Mouse (Mus musculus): Measurements from ENCODE around the gene Vps25. TPM values are rescaled to one million over a fixed set of nuclear protein-coding genes. Genes with fewer than 3 reads are reported as not detected.

Gene Vps25
- polyA plus RNA-seq (2017; shearing (Covaris generic)), result 178 TPM

GRCm38 (mm10) chr11:101253613-101254389 lies at the start of gene Vps25:
TSS of gene Vps25 (plus strand) at chr11:101253707.

DNA sequence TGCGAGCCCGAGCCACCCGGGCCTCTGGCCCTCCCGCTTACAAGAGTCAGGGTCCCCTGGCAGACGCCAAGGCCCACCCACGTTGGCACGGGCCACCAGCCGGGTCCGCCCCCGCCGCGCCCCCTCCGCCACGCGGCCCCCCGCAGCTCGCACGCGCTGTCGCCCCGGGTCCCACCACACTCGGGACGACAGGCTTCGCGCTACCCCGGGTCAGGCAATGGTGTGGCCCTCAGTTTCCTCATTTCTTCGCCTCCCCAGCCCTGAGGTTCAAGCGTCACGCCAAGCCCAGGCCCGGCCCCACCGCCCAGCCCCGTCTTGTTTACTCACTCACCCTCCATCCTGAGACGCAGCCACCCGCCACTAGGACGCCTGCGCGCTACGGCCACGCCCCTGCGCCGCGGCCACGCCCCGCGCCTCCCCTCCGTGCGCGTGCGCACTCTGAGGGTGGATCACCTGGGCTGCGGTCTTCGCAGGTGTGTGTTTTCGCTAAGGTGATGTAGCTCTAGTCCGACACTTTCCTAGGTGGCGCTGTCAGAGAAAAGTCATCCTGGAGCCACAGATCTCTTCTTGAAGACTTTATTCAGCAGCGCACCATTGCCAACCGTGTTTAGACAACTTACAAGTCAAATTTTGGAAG lies 27.3 kb upstream of the Vps25 start, which contains the start of gene Ezh1:
Gene Ezh1 (minus strand): TSS at position 399 of the 637 bp plus-strand sequence.

DNA sequence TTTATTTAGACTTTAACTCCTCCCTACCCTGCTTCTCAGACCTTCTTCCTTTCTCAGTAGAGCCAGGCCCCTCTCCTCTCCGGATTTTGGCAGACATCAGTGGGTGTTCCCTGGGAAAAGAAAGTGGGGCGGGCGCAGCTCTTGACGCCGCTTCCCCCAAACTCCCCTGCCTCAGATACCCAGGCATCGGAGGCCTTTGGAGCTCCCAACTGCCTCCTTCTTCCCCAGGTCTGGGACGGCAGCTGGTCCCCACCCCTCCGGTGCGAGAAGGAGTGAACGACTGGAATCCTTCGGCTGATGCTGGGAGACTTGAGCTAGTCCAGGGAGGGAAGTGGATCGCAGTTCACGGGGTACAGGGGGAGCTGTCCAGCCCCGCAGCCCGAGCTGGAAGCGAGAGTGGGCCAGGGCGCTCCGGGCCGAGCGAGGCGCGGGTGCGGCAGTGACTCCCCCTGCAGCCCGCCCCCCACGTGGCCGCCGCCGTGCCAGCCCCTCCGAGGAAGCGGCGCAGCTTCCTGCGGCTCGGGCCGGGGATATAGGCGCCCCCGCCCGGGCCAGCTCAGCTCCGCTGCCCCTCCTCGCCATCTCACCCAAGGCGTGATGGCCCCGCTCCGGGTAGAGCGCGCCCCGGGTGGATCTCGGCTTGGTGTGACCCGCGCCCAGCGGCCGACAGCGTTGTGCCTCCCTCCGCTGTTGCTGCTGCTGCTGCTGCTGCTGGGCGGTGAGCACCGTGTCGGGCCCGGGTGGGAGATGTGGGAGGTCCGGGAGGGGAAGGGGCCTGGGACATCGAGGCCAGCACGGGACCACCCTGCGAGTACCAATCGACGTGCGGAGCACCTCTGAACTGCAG lies 7.4 kb upstream of the Vps25 start, which contains the start of gene Ramp2:
Gene Ramp2 (plus strand): TSS at position 174 of the 847 bp plus-strand sequence.

GRCm38 (mm10) chr11:101259948-101260825 lies 6.7 kb downstream of the Vps25 start, which contains the start of gene Wnk4:
TSS of gene Wnk4 (plus strand) at chr11:101260567.

GRCm38 (mm10) chr11:101278223-101279192 lies 25.0 kb downstream of the Vps25 start, which contains the start of the genes Cntd1 and Coa3:
TSS of gene Cntd1 (plus strand) at chr11:101279012.
TSS of gene Coa3 (minus strand) at chr11:101279114.

DNA sequence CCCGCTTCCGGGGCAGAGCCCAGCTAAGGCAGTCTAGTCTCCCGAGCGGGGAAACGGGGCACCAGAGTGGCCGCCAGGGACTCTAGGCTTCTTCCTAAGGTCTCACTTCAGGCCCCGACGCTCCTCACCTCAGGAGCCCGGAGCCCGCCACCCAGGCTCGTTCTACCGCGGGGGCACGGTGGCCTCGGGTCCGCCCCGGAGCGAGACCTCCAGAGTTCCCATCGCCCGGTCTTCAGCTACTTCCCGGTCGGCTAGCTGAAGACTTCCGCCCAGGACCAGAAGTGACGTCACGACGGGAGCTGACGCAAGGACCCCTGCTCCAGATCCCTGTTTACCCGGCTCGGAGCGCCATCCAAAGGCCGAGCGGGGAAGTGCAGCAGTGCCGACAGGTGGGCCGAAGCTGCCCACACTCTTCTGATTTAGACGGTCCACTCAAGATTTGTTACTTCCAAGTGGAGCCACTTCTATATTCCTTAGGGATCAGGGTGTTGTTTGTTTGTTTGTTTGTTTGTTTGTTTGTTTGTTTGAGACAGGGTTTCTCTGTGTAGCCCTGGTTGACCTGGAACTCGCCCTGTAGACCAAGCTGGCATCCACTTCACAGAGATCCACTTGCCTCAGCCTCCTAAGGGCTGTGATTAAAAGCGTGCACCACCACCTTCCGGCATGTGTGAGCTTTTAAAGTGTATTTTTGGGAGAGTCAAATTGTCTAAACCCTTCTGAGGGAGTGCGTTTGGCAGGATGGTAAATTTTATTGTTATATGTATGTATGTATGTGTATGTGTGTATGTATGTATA lies 48.7 kb downstream of the Vps25 start, which contains the start of gene Becn1:
Gene Becn1 (minus strand): TSS at position 283 of the 795 bp plus-strand sequence.

Other genes starting within 250 kb of the Vps25 start
- 6.4 TPM for gene Atp6v0a1, start 244.3 kb upstream of the Vps25 start, polyA plus RNA-seq (2017; shearing (Covaris generic))
- gene Naglu, start 183.7 kb upstream of the Vps25 start, polyA plus RNA-seq (2017; shearing (Covaris generic)), result 5.5 TPM
- gene Hsd17b1, start 175.3 kb upstream of the Vps25 start, polyA plus RNA-seq (2017; shearing (Covaris generic)), result 0.20 TPM
- gene Coasy, start 171.1 kb upstream of the Vps25 start, polyA plus RNA-seq (2017; shearing (Covaris generic)), result 41.6 TPM
- 123 TPM for gene Mlx, start 166.4 kb upstream of the Vps25 start, polyA plus RNA-seq (2017; shearing (Covaris generic))
- gene Psmc3ip, start 158.3 kb upstream of the Vps25 start, polyA plus RNA-seq (2017; shearing (Covaris generic)), result 9.8 TPM
- gene Retreg3, start 133.8 kb upstream of the Vps25 start, polyA plus RNA-seq (2017; shearing (Covaris generic)), result 43.8 TPM
- gene Tubg1, start 133.8 kb upstream of the Vps25 start, polyA plus RNA-seq (2017; shearing (Covaris generic)), result 44.6 TPM
- 4.5 TPM for gene Tubg2, start 97.8 kb upstream of the Vps25 start, polyA plus RNA-seq (2017; shearing (Covaris generic))
- gene Cntnap1, start 83.2 kb upstream of the Vps25 start, polyA plus RNA-seq (2017; shearing (Covaris generic)), result 0.05 TPM
- not detected for gene Plekhh3, start 82.4 kb upstream of the Vps25 start, polyA plus RNA-seq (2017; shearing (Covaris generic))
- gene Ccr10, start 78.3 kb upstream of the Vps25 start, polyA plus RNA-seq (2017; shearing (Covaris generic)), result 2.0 TPM
- gene Ezh1, start 27.2 kb upstream of the Vps25 start, polyA plus RNA-seq (2017; shearing (Covaris generic)), result 98.0 TPM
- 0.36 TPM for gene Ramp2, start 7.7 kb upstream of the Vps25 start, polyA plus RNA-seq (2017; shearing (Covaris generic))
- 6.2 TPM for gene Wnk4, start 6.9 kb downstream of the Vps25 start, polyA plus RNA-seq (2017; shearing (Covaris generic))
- gene Cntd1, start 25.3 kb downstream of the Vps25 start, polyA plus RNA-seq (2017; shearing (Covaris generic)), result 0.33 TPM
- gene Coa3, start 25.4 kb downstream of the Vps25 start, polyA plus RNA-seq (2017; shearing (Covaris generic)), result 134 TPM
- 232 TPM for gene Becn1, start 48.6 kb downstream of the Vps25 start, polyA plus RNA-seq (2017; shearing (Covaris generic))
- gene Psme3, start 62.5 kb downstream of the Vps25 start, polyA plus RNA-seq (2017; shearing (Covaris generic)), result 93.7 TPM
- 3.4 TPM for gene Aoc2, start 71.4 kb downstream of the Vps25 start, polyA plus RNA-seq (2017; shearing (Covaris generic))
- not detected for gene Aoc3, start 76.9 kb downstream of the Vps25 start, polyA plus RNA-seq (2017; shearing (Covaris generic))
- not detected for gene G6pc, start 113.9 kb downstream of the Vps25 start, polyA plus RNA-seq (2017; shearing (Covaris generic))
- 51.8 TPM for gene Aarsd1, start 163.9 kb downstream of the Vps25 start, polyA plus RNA-seq (2017; shearing (Covaris generic))
- gene Gm27029, start 171.1 kb downstream of the Vps25 start, polyA plus RNA-seq (2017; shearing (Covaris generic)), result 2.4 TPM
- gene Rundc1, start 171.4 kb downstream of the Vps25 start, polyA plus RNA-seq (2017; shearing (Covaris generic)), result 7.5 TPM
- 0.94 TPM for gene Ptges3l, start 171.6 kb downstream of the Vps25 start, polyA plus RNA-seq (2017; shearing (Covaris generic))
- gene Rpl27, start 188.6 kb downstream of the Vps25 start, polyA plus RNA-seq (2017; shearing (Covaris generic)), result 395 TPM
- gene Ifi35, start 194.7 kb downstream of the Vps25 start, polyA plus RNA-seq (2017; shearing (Covaris generic)), result 215 TPM
- not detected for gene Rnd2, start 211.3 kb downstream of the Vps25 start, polyA plus RNA-seq (2017; shearing (Covaris generic))
- 0.38 TPM for gene Vat1, start 212.5 kb downstream of the Vps25 start, polyA plus RNA-seq (2017; shearing (Covaris generic))